Mouse (Mus musculus): ENCODE measurements around the gene Ltbr. TPM values are rescaled to one million over a fixed set of nuclear protein-coding genes. Genes with fewer than 3 reads are reported as not detected.

Gene Ltbr
- total RNA-seq, 1 experiment from 2014 or later, result 47.9 TPM

Other genes with a start within 250 kb of the Ltbr start
- 3.1 to 8.7 TPM (median 3.6 TPM) in 3 replicates for gene Lpar5, start 246.0 kb downstream of the Ltbr start, total RNA-seq (2017)
- 275 to 395 TPM (median 283 TPM) in 3 replicates for gene Chd4, start 217.9 kb downstream of the Ltbr start, total RNA-seq (2017)
- gene Nop2, start 182.0 kb downstream of the Ltbr start, total RNA-seq (2017), result 15.9 to 23.8 TPM (median 23.2 TPM) in 3 replicates
- 15.5 to 29.7 TPM (median 16.2 TPM) in 3 replicates for gene Iffo1, start 168.6 kb downstream of the Ltbr start, total RNA-seq (2017)
- 353 to 432 TPM (median 359 TPM) in 3 replicates for gene Gapdh, start 147.4 kb downstream of the Ltbr start, total RNA-seq (2017)
- gene Ncapd2, start 122.2 kb downstream of the Ltbr start, total RNA-seq (2017), result 17.6 to 79.8 TPM (median 33.5 TPM) in 3 replicates
- gene Mrpl51, start 122.1 kb downstream of the Ltbr start, total RNA-seq (2017), result 20.1 to 33.9 TPM (median 25.9 TPM) in 3 replicates
- 12.8 to 29.3 TPM (median 15.5 TPM) in 3 replicates for gene Vamp1, start 98.3 kb downstream of the Ltbr start, total RNA-seq (2017)
- 32.5 to 50.2 TPM (median 35.0 TPM) in 3 replicates for gene Tapbpl, start 82.0 kb downstream of the Ltbr start, total RNA-seq (2017)
- 9.1 to 38.2 TPM (median 26.6 TPM) in 3 replicates for gene Cd27, start 76.9 kb downstream of the Ltbr start, total RNA-seq (2017)
- 0.78 TPM in 1 of 3 replicates, not detected in the others for gene Tuba3a, start 27.8 kb downstream of the Ltbr start, total RNA-seq (2017)
- 3.1 to 6.4 TPM (median 5.9 TPM) in 3 replicates for gene Scnn1a, start 6.8 kb upstream of the Ltbr start, total RNA-seq (2017)
- 101 to 111 TPM (median 103 TPM) in 3 replicates for gene Tnfrsf1a, start 35.5 kb upstream of the Ltbr start, total RNA-seq (2017)
- gene Plekhg6, start 66.9 kb upstream of the Ltbr start, total RNA-seq (2017), result not detected in 3 replicates
- 490 to 606 TPM (median 578 TPM) in 3 replicates for gene Cd9, start 180.9 kb upstream of the Ltbr start, total RNA-seq (2017)
- 6.4 to 37.1 TPM (median 9.9 TPM) in 3 replicates for gene Vwf, start 232.9 kb upstream of the Ltbr start, total RNA-seq (2017)

Data from monocyte, adult 5-6 weeks (primary cell).